Mouse (Mus musculus): ENCODE measurements around the gene Bloc1s3. TPM values are rescaled to one million over a fixed set of nuclear protein-coding genes. Genes with fewer than 3 reads are reported as not detected.

Gene Bloc1s3
- total RNA-seq, 2 experiments from 2014 or later = 6.7 to 7.4 TPM

GRCm38 (mm10) chr7:19491731-19492130 lies 16.4 kb downstream of the Bloc1s3 start:
- no peak for DNase-seq (ENCODE audit: low spot score in 2 of 2)
- intact Hi-C loops (cut with DNase I) = no loop called here

GRCm38 (mm10) chr7:19489525-19489924 lies 18.6 kb downstream of the Bloc1s3 start:
- intact Hi-C loops (cut with DNase I) = no loop called here
- no peak for DNase-seq (ENCODE audit: low spot score in 2 of 2)

GRCm38 (mm10) chr7:19486549-19486948 lies 21.6 kb downstream of the Bloc1s3 start:
- no peak for DNase-seq (ENCODE audit: low spot score in 2 of 2)
- intact Hi-C loops (cut with DNase I) = no loop called here

GRCm38 (mm10) chr7:19485488-19485887 lies 22.7 kb downstream of the Bloc1s3 start:
- intact Hi-C loops (cut with DNase I) = no loop called here
- DNase-seq (ENCODE audit: low spot score in 2 of 2) = no peak

GRCm38 (mm10) chr7:19483281-19483680 lies 24.9 kb downstream of the Bloc1s3 start:
- intact Hi-C loops (cut with DNase I) = loop anchor here (5.0 kb wide), 1 partner anchor 76 kb away; no protein-coding TSS in a partner anchor
- DNase-seq (ENCODE audit: low spot score in 2 of 2) = no peak

- intact Hi-C loops (cut with DNase I) = no loop called here
- DNase-seq (ENCODE audit: low spot score in 2 of 2) = no peak
Measured at GRCm38 (mm10) chr7:19477624-19478384, 30.4 kb downstream of the Bloc1s3 start.

- intact Hi-C loops (cut with DNase I) = no loop called here
- no peak for DNase-seq (ENCODE audit: low spot score in 2 of 2)
Measured at GRCm38 (mm10) chr7:19477084-19477483, 31.1 kb downstream of the Bloc1s3 start.

- peak; percentile 82 to 89 for DNase-seq (ENCODE audit: low spot score in 2 of 2)
- intact Hi-C loops (cut with DNase I) = no loop called here
Measured at GRCm38 (mm10) chr7:19473875-19474443, 34.2 kb downstream of the Bloc1s3 start.

GRCm38 (mm10) chr7:19472403-19472802 lies 35.8 kb downstream of the Bloc1s3 start:
- no peak for DNase-seq (ENCODE audit: low spot score in 2 of 2)
- intact Hi-C loops (cut with DNase I) = no loop called here

GRCm38 (mm10) chr7:19470308-19470707 lies 37.9 kb downstream of the Bloc1s3 start:
- no peak for DNase-seq (ENCODE audit: low spot score in 2 of 2)
- intact Hi-C loops (cut with DNase I) = no loop called here

GRCm38 (mm10) chr7:19469404-19469803 lies 38.8 kb downstream of the Bloc1s3 start:
- no peak for DNase-seq (ENCODE audit: low spot score in 2 of 2)
- intact Hi-C loops (cut with DNase I) = no loop called here

- intact Hi-C loops (cut with DNase I) = no loop called here
Measured at GRCm38 (mm10) chr7:19468279-19468678, 39.9 kb downstream of the Bloc1s3 start.

GRCm38 (mm10) chr7:19467638-19468037 lies 40.5 kb downstream of the Bloc1s3 start:
- intact Hi-C loops (cut with DNase I) = no loop called here
- no peak for DNase-seq (ENCODE audit: low spot score in 2 of 2)

More at GRCm38 (mm10) chr7:19468279-19468678, 39.9 kb downstream of the Bloc1s3 start:
- DNase-seq (ENCODE audit: low spot score in 2 of 2) = no peak

- no peak for DNase-seq (ENCODE audit: low spot score in 2 of 2)
- intact Hi-C loops (cut with DNase I) = no loop called here
Measured at GRCm38 (mm10) chr7:19466602-19467145, 41.5 kb downstream of the Bloc1s3 start.

GRCm38 (mm10) chr7:19464367-19465307 lies 43.5 kb downstream of the Bloc1s3 start:
- intact Hi-C loops (cut with DNase I) = no loop called here
- DNase-seq (ENCODE audit: low spot score in 2 of 2) = no peak

- intact Hi-C loops (cut with DNase I) = no loop called here
- no peak for DNase-seq (ENCODE audit: low spot score in 2 of 2)
Measured at GRCm38 (mm10) chr7:19462884-19463381, 45.2 kb downstream of the Bloc1s3 start, which contains the start of gene Exoc3l2. TSS of gene Exoc3l2 (plus strand) at chr7:19463331.

- intact Hi-C loops (cut with DNase I) = no loop called here
- no peak for DNase-seq (ENCODE audit: low spot score in 2 of 2)
Measured at GRCm38 (mm10) chr7:19462443-19462842, 45.7 kb downstream of the Bloc1s3 start.

GRCm38 (mm10) chr7:19461488-19461887 lies 46.7 kb downstream of the Bloc1s3 start:
- intact Hi-C loops (cut with DNase I) = no loop called here
- peak; percentile 78 for DNase-seq (ENCODE audit: low spot score in 2 of 2)

- intact Hi-C loops (cut with DNase I) = no loop called here
- DNase-seq (ENCODE audit: low spot score in 2 of 2) = no peak
Measured at GRCm38 (mm10) chr7:19460500-19460899, 47.7 kb downstream of the Bloc1s3 start.
